Mouse (Mus musculus) liver, embryonic 13.5 days (tissue): ENCODE measurements around the gene Ccr9. TPM values are rescaled to one million over a fixed set of nuclear protein-coding genes. Genes with fewer than 3 reads are reported as not detected.

ENCODE experiments used
- ATAC-seq: fragments of 200-750 bp; cut with Nextera tagmentation; 2 replicates; pipeline ENCODE4 v1.8.0; 2017; ENCODE audit warnings: low read depth, mild to moderate bottlenecking, moderate number of reproducible peaks, moderate library complexity
- DNase-seq: peaks from one replicate; pipeline ENCODE4 v3.0.0; 2022
- H3K27ac ChIP-seq: fragments of 300-500 bp; sonication (generic); 2 replicates; pipeline ENCODE4 v1.5.1; 2015; ENCODE audit warnings: moderate library complexity, mild to moderate bottlenecking, inconsistent platforms
- H3K27me3 ChIP-seq: fragments of 300-500 bp; sonication (generic); 2 replicates; pipeline ENCODE4 v1.6.1; 2015; ENCODE audit warnings: mild to moderate bottlenecking, inconsistent platforms
- H3K36me3 ChIP-seq: fragments of 300-500 bp; sonication (generic); 2 replicates; pipeline ENCODE4 v1.6.1; 2015; ENCODE audit warnings: mild to moderate bottlenecking, inconsistent platforms
- H3K4me1 ChIP-seq: fragments of 300-500 bp; sonication (generic); replicated peaks from 2 replicates; pipeline ENCODE4 v1.6.1; 2015; ENCODE audit warnings: inconsistent platforms
- H3K4me2 ChIP-seq: fragments of 300-500 bp; sonication (generic); 2 replicates; pipeline ENCODE4 v1.6.1; 2015; ENCODE audit warnings: inconsistent platforms, mild to moderate bottlenecking, moderate library complexity
- H3K4me3 ChIP-seq: fragments of 300-500 bp; sonication (generic); replicated peaks from 2 replicates; pipeline ENCODE4 v1.5.1; 2015; ENCODE audit warnings: mild to moderate bottlenecking, inconsistent platforms
- H3K9ac ChIP-seq: fragments of 300-500 bp; sonication (generic); 2 replicates; pipeline ENCODE4 v1.6.1; 2015; ENCODE audit warnings: mild to moderate bottlenecking, inconsistent platforms
- H3K9me3 ChIP-seq: fragments of 300-500 bp; sonication (generic); replicated peaks from 2 replicates; pipeline ENCODE4 v1.6.1; 2016; ENCODE audit warnings: inconsistent platforms
- WGBS: fragments of 180-500 bp; shearing (Covaris S2); methylation state at CpG from one replicate; pipeline ENCODE4 v1.1.7; 2015; ENCODE audit not compliant: insufficient replicate concordance; 5-methylcytosine and 5-hydroxymethylcytosine counted together
- polyA plus RNA-seq: library from polyadenylated mRNA; unstranded; fragments of >200 nt; fragmentation: Nextera tagmentation; extraction: Ambion mirVana; gene quantifications from 2 replicates; pipeline ENCODE4 v1.2.1, GENCODE M21; 2015

The Ccr9 gene
- polyA plus RNA-seq, 1 experiment from 2014 or later = 0.39 TPM

GRCm38 (mm10) chr9:123802896-123803295 is 124.7 kb downstream of the Ccr9 start:
- Histone ChIP-seq H3K36me3 (peaks cover 12% of the 10 kb centered on the region), H3K4me1 (no peaks in the 10 kb centered on the region), H3K9ac (no peak overlapping the region), H3K4me3 (no peak overlapping the region), H3K9me3 (no peaks in the 10 kb centered on the region), H3K27ac (no peak overlapping the region), H3K27me3 (no peaks in the 10 kb centered on the region), H3K4me2 (no peak overlapping the region)
- DNase-seq = no peak
- no peak for ATAC-seq

DNA sequence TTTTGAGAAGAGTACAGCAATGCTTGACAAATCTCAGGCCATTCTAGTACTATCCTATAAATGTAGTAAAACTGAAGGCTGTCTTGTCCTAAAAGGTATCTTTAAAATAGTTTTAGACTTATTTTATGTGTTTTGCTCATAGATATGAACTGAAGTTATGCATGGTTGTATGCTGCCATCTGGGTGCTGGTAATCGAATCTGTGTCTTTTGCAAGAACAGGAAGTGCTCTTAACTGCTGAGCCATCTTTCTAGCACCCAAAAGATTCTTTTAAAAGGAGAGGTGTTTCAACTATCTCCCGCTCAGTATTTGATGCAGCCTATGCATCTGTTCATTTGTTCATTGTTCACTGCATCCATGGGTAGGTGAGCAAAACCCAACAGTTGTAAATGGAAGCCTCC is 127.0 kb downstream of the Ccr9 start:
- Histone ChIP-seq H3K36me3 (peaks cover 14% of the 10 kb centered on the region), H3K9me3 (no peaks in the 10 kb centered on the region), H3K4me2 (no peak overlapping the region), H3K27me3 (no peaks in the 10 kb centered on the region), H3K4me1 (0 out of 2 replicates have a peak, but pooled peaks cover 3% of the 10 kb centered on the region), H3K27ac (no peak overlapping the region), H3K9ac (no peak overlapping the region), H3K4me3 (no peak overlapping the region)
- no peak for DNase-seq
- no peak for ATAC-seq
- WGBS = 76% methylated on average over 2 of the region's 2 CpGs

- no peak within 1 kb of the TSS for H3K4me2 ChIP-seq
- WGBS = 80% methylated on average over 5 of the region's 5 CpGs
- H3K27me3 ChIP-seq = no peaks in the 10 kb centered on the region
- no peak within 1 kb of the TSS for H3K27ac ChIP-seq
- ATAC-seq (no peak), DNase-seq (no peak)
- H3K4me1 ChIP-seq = 0 out of 2 replicates have a peak, but pooled peaks cover 3% of the 10 kb centered on the region
- no peak within 1 kb of the TSS for H3K9ac ChIP-seq
- H3K36me3 ChIP-seq = peaks cover 16% of the 10 kb centered on the region
- no peak within 1 kb of the TSS for H3K4me3 ChIP-seq
- H3K9me3 ChIP-seq = no peaks in the 10 kb centered on the region
Measured at GRCm38 (mm10) chr9:123806267-123806666, 128.0 kb downstream of the Ccr9 start, which contains the start of gene Cxcr6. Gene Cxcr6 (plus strand): TSS chr9:123806475.

DNA sequence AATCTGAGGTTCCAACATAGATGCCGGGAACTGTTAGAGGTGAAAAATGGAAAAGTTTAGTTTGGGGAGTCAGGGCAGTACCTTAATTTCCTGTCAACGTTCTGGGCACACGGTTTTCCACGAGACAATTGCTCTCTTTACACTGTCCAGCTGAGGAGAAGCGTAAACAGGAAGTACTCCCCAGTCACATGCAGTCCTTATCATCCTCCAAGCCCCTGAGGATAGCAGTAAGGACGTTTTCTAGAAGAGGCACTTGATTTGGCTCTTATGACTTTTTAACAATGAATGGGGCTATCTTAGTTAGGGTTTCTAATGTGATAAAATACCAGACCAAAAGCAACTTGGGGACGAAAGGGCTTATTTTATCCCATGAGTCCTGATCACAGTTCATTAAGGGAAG is 130.3 kb downstream of the Ccr9 start:
- WGBS = 39% methylated on average over 7 of the region's 7 CpGs
- no peak overlapping the region for H3K27ac ChIP-seq
- no peak overlapping the region for H3K4me3 ChIP-seq
- H3K9me3 ChIP-seq = no peaks in the 10 kb centered on the region
- no peak for ATAC-seq
- peaks cover 18% of the 10 kb centered on the region for H3K36me3 ChIP-seq
- H3K9ac ChIP-seq = no peak overlapping the region
- H3K27me3 ChIP-seq = no peaks in the 10 kb centered on the region
- DNase-seq = no peak
- 0 out of 2 replicates have a peak, but pooled peaks cover 3% of the 10 kb centered on the region for H3K4me1 ChIP-seq
- H3K4me2 ChIP-seq = no peak overlapping the region

DNA sequence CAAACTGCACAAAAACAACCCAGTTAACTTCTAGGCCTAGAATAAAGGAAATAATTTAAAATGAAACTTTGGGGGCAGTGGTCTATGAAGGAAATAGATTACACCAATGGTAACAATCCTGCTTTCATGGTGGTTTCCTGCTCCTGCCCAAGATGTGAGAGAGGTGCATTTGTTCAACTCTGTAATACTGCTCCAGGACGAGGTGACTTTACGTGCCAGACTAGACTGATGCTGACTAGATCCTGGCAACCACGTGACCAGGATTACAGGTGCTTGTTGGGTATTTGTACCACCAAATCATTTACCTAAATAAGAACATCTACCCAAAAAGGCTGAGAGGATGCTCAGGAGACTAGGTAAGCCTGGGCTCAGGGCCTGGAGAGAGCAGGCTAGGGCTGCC is 133.6 kb downstream of the Ccr9 start:
- H3K4me3 ChIP-seq = no peak overlapping the region
- ATAC-seq (no peak), DNase-seq (no peak)
- no peak overlapping the region for H3K4me2 ChIP-seq
- H3K27me3 ChIP-seq = no peaks in the 10 kb centered on the region
- H3K9me3 ChIP-seq = no peaks in the 10 kb centered on the region
- 76% methylated on average over 3 of the region's 3 CpGs for WGBS
- H3K4me1 ChIP-seq = 0 out of 2 replicates have a peak, but pooled peaks cover 3% of the 10 kb centered on the region
- no peak overlapping the region for H3K9ac ChIP-seq
- no peak overlapping the region for H3K27ac ChIP-seq
- peaks cover 37% of the 10 kb centered on the region for H3K36me3 ChIP-seq

GRCm38 (mm10) chr9:123814326-123814725 is 136.1 kb downstream of the Ccr9 start:
- Histone ChIP-seq H3K4me3 (no peak overlapping the region), H3K27ac (no peak overlapping the region), H3K4me2 (no peak overlapping the region), H3K36me3 (peaks cover 57% of the 10 kb centered on the region), H3K4me1 (no peaks in the 10 kb centered on the region), H3K9me3 (no peaks in the 10 kb centered on the region), H3K9ac (no peak overlapping the region), H3K27me3 (no peaks in the 10 kb centered on the region)
- ATAC-seq = no peak
- DNase-seq = no peak
- 55% methylated on average over 2 of the region's 2 CpGs for WGBS

- Histone ChIP-seq H3K4me3 (no peak overlapping the region), H3K27me3 (no peaks in the 10 kb centered on the region), H3K27ac (no peak overlapping the region), H3K36me3 (peaks cover 56% of the 10 kb centered on the region), H3K9me3 (no peaks in the 10 kb centered on the region), H3K4me1 (no peaks in the 10 kb centered on the region), H3K9ac (no peak overlapping the region), H3K4me2 (no peak overlapping the region)
- WGBS = 67% methylated on average over 4 of the region's 4 CpGs
- no peak for ATAC-seq
- DNase-seq = no peak
Measured at GRCm38 (mm10) chr9:123814821-123815220, 136.6 kb downstream of the Ccr9 start.

GRCm38 (mm10) chr9:123815444-123815843 is 137.2 kb downstream of the Ccr9 start:
- Histone ChIP-seq H3K9ac (no peak overlapping the region), H3K27me3 (no peaks in the 10 kb centered on the region), H3K27ac (no peak overlapping the region), H3K4me2 (no peak overlapping the region), H3K9me3 (no peaks in the 10 kb centered on the region), H3K4me1 (no peaks in the 10 kb centered on the region), H3K36me3 (peaks cover 51% of the 10 kb centered on the region), H3K4me3 (no peak overlapping the region)
- no peak for DNase-seq
- ATAC-seq = no peak
- WGBS = 58% methylated on average over 3 of the region's 3 CpGs

GRCm38 (mm10) chr9:123815996-123816395 is 137.8 kb downstream of the Ccr9 start:
- ATAC-seq = no peak
- DNase-seq = no peak
- H3K9ac ChIP-seq = no peak overlapping the region
- no peak overlapping the region for H3K4me2 ChIP-seq
- H3K27me3 ChIP-seq = no peaks in the 10 kb centered on the region
- no peaks in the 10 kb centered on the region for H3K4me1 ChIP-seq
- peaks cover 52% of the 10 kb centered on the region for H3K36me3 ChIP-seq
- no peak overlapping the region for H3K27ac ChIP-seq
- H3K9me3 ChIP-seq = no peaks in the 10 kb centered on the region
- H3K4me3 ChIP-seq = no peak overlapping the region
- WGBS = 77% methylated on average over 1 of the region's 1 CpGs

GRCm38 (mm10) chr9:123818601-123819000 is 140.4 kb downstream of the Ccr9 start:
- DNase-seq (no peak), ATAC-seq (no peak)
- Histone ChIP-seq H3K4me3 (no peak overlapping the region), H3K27ac (no peak overlapping the region), H3K36me3 (peaks cover 67% of the 10 kb centered on the region), H3K9ac (no peak overlapping the region), H3K4me1 (no peaks in the 10 kb centered on the region), H3K4me2 (no peak overlapping the region), H3K9me3 (no peaks in the 10 kb centered on the region), H3K27me3 (no peaks in the 10 kb centered on the region)
- 70% methylated on average over 2 of the region's 2 CpGs for WGBS

GRCm38 (mm10) chr9:123826631-123827030 is 148.4 kb downstream of the Ccr9 start:
- H3K4me1 ChIP-seq = no peaks in the 10 kb centered on the region
- H3K4me2 ChIP-seq = no peak overlapping the region
- no peak overlapping the region for H3K4me3 ChIP-seq
- peaks cover 85% of the 10 kb centered on the region for H3K36me3 ChIP-seq
- H3K9me3 ChIP-seq = no peaks in the 10 kb centered on the region
- no peaks in the 10 kb centered on the region for H3K27me3 ChIP-seq
- no peak for ATAC-seq
- no peak overlapping the region for H3K9ac ChIP-seq
- DNase-seq = no peak
- no peak overlapping the region for H3K27ac ChIP-seq
- 75% methylated on average over 3 of the region's 3 CpGs for WGBS

DNA sequence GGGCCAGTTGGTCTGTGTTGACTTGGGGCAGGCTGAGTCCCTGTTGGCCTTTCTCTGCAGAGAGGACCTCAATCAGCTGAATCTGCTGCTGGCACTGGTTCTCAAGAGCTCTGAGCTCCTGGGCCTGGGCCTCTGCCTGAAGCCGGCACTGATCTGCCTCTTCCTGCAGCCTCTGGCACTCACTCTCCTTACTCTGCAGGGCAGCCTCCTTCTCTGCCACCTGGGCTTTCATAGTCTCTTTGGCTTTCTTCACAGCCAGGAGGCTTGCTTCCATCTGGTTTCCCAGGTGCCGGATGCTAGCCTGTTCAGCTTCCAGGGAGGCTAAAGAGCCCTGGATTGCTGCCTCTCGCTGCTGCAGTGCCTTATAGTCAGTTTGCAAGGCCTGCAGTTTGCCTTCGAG is 150.7 kb downstream of the Ccr9 start:
- DNase-seq (no peak), ATAC-seq (no peak)
- Histone ChIP-seq H3K4me3 (no peak overlapping the region), H3K9me3 (no peaks in the 10 kb centered on the region), H3K4me2 (no peak overlapping the region), H3K27ac (no peak overlapping the region), H3K36me3 (peaks cover 67% of the 10 kb centered on the region), H3K9ac (no peak overlapping the region), H3K27me3 (no peaks in the 10 kb centered on the region), H3K4me1 (no peaks in the 10 kb centered on the region)
- 87% methylated on average over 4 of the region's 4 CpGs for WGBS
